Mouse (Mus musculus) gastrocnemius, adult 8-10 months (tissue): ENCODE measurements around the gene Slc6a18. TPM values are rescaled to one million over a fixed set of nuclear protein-coding genes. Genes with fewer than 3 reads are reported as not detected.

ENCODE experiments used
- total RNA-seq, 4 experiments: library from RNA; stranded (reverse); gene quantifications; 2 replicates each; pipeline ENCODE4 v1.2.4; 2022

Gene Slc6a18
- total RNA-seq, 4 experiments from 2014 or later = 0.07 to 0.43 (median 0.12) TPM; not detected in 1

Other genes with a start within 250 kb of the Slc6a18 start
- 1 to 10 TPM; 1.6 to 3.4 (median 2.6) TPM for gene Lpcat1, start 210.8 kb downstream of the Slc6a18 start, total RNA-seq
- gene Slc6a3, start 141.3 kb downstream of the Slc6a18 start, total RNA-seq = not detected
- gene Clptm1l, start 74.0 kb downstream of the Slc6a18 start, total RNA-seq = 10 to 100 TPM; 34.3 to 42.0 (median 37.0) TPM
- gene Tert, start 51.1 kb downstream of the Slc6a18 start, total RNA-seq = under 1 TPM in 1 of 4 experiments, not detected in 3; 0.15 TPM
- not detected for gene Slc6a19, start 26.8 kb upstream of the Slc6a18 start, total RNA-seq
- gene Slc12a7, start 55.1 kb upstream of the Slc6a18 start, total RNA-seq = 1 to 10 TPM; 3.5 to 5.1 (median 3.6) TPM
- 1 to 10 TPM in 3 of 4 experiments, under 1 TPM in 1; 0.97 to 1.7 (median 1.4) TPM for gene Nkd2, start 169.6 kb upstream of the Slc6a18 start, total RNA-seq